Mouse (Mus musculus) cortical plate, adult 2 months (tissue): Measurements from ENCODE around the gene Psmc6.

Experiments
- CTCF ChIP-seq: fragments of 200-500 bp; IDR thresholded peaks from 2 replicates; pipeline ENCODE4 v1.5.1; 2011; ENCODE audit warnings: mild to moderate bottlenecking, control low read depth, low read length; ENCODE audit not compliant: insufficient read depth; ENCODE audit errors: extremely low read depth
- POLR2A ChIP-seq: fragments of 200-500 bp; IDR thresholded peaks from 2 replicates; pipeline ENCODE4 v1.6.1; 2011; ENCODE audit warnings: mild to moderate bottlenecking, low read length, control low read depth; ENCODE audit not compliant: insufficient read depth; ENCODE audit errors: extremely low read depth

DNA sequence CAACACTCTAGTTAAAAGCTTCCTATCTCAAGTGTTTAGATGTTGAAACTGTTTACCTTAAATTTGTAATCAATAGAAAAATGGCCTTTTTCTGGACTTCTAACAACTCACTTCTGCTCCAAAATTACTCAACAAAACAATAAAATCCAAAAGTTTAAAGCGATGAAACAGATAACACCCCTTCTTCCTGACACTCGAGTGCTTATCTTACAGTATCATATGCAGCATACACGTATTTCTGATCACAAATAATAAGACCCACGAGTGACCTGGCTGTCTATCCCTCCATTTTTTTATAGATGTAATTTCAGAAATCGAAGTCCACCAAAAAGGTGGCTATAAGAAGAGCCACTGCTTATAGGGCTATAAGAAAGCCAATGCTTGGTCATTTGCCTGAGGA, 12.7 kb upstream of the Psmc6 start:
- no peak for TF ChIP-seq POLR2A
- no peak for TF ChIP-seq CTCF
